Mouse (Mus musculus): Measurements from ENCODE around the gene Cdkn2d. TPM values are rescaled to one million over a fixed set of nuclear protein-coding genes. Genes with fewer than 3 reads are reported as not detected.

Gene Cdkn2d
- polyA plus RNA-seq (2016; fragmentation: Nextera tagmentation; extraction: Ambion mirVana), result 32.7 and 38.0 TPM in 2 replicates

GRCm38 (mm10) chr9:21291022-21291787, at the start of gene Cdkn2d:
Gene Cdkn2d, minus strand, starts transcription at chr9:21291407.
- H3K4me1 ChIP-seq, result peaks cover 39% of the 10 kb centered on the region
- peaks cover 7% of the 10 kb centered on the region; the same call in 1 of the 2 replicates for H3K36me3 ChIP-seq
- peak; percentile 99 for DNase-seq (ENCODE audit: low spot score)
- under 1% methylated on average over 51 of the region's 51 CpGs for WGBS
- H3K4me3 ChIP-seq, result peak within 1 kb of the TSS; percentile 81
- H3K27ac ChIP-seq, result peak within 1 kb of the TSS; percentile 92
- H3K27me3 ChIP-seq (ENCODE audit: low read depth, poor library complexity, severe bottlenecking), result no peaks in the 10 kb centered on the region
- no peaks in the 10 kb centered on the region for H3K9me3 ChIP-seq (replicated peaks)

DNA sequence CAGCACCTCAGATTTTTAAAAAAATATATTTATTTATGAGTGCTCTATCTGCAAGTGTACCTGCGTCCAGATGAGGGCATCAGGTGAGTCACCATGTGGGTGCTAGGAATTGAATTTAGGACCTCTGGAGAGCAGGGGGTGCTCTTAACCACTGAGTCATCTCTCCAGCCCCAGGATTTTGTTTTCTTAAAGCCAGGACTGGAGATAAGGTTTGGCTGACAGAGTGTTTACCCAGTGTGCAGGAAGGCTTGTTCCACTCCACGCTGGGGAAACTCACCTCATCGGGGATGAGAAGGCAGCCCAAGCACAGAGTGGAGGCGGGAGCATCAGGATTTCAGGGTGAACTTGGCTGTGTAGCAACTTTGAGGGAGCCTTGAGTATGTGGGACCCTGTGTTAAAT, 49.2 kb upstream of the Cdkn2d start:
- no peak for DNase-seq (ENCODE audit: low spot score)
- Histone ChIP-seq H3K9me3 (replicated peaks) (no peaks in the 10 kb centered on the region), H3K4me3 (no peak overlapping the region), H3K27ac (no peak overlapping the region), H3K36me3 (peaks cover 55% of the 10 kb centered on the region), H3K27me3 (ENCODE audit: low read depth, poor library complexity, severe bottlenecking) (peaks cover 9% of the 10 kb centered on the region; the same call in 1 of the 2 replicates), H3K4me1 (peaks cover 8% of the 10 kb centered on the region)
- 89% methylated on average over 4 of the region's 4 CpGs for WGBS

DNA sequence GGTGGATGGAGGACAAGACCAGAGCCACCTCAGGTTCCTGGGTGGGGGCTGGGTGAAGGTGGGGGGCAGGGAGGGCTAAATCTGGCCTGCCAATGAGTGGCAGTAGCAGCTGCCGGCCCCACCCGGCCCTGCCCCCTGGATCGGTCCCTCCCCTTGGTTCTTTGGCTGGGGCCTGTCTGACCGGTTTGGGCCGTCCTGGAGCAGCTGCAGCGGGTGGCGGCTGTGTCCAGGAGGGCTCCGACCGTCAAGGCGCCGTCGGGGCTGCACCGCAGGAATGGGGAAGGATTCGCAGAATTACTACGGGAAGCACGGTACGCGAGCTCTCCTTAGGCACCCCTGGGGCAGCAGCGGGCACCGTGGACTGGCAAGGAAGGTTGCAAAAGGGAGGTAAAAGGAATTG, 46.4 kb upstream of the Cdkn2d start:
- H3K4me1 ChIP-seq, result peaks cover 14% of the 10 kb centered on the region
- no peaks in the 10 kb centered on the region for H3K9me3 ChIP-seq (replicated peaks)
- DNase-seq (ENCODE audit: low spot score), result peak; percentile 58
- WGBS, result 10% methylated on average over 20 of the region's 20 CpGs
- H3K27me3 ChIP-seq (ENCODE audit: low read depth, poor library complexity, severe bottlenecking), result peaks cover 9% of the 10 kb centered on the region; the same call in 1 of the 2 replicates
- H3K36me3 ChIP-seq, result peaks cover 29% of the 10 kb centered on the region
- peak overlapping the region; percentile 28 for H3K4me3 ChIP-seq
- peak overlapping the region; percentile 64 for H3K27ac ChIP-seq

- Histone ChIP-seq H3K9me3 (replicated peaks) (no peaks in the 10 kb centered on the region), H3K27me3 (ENCODE audit: low read depth, poor library complexity, severe bottlenecking) (peaks cover 9% of the 10 kb centered on the region; the same call in 1 of the 2 replicates), H3K36me3 (peaks cover 18% of the 10 kb centered on the region), H3K4me3 (no peak overlapping the region), H3K27ac (no peak overlapping the region), H3K4me1 (peaks cover 22% of the 10 kb centered on the region)
- WGBS, result 88% methylated on average over 8 of the region's 8 CpGs
- no peak for DNase-seq (ENCODE audit: low spot score)
Observed at GRCm38 (mm10) chr9:21336491-21336890, 45.3 kb upstream of the Cdkn2d start.

GRCm38 (mm10) chr9:21335391-21335790, 44.2 kb upstream of the Cdkn2d start:
- peaks cover 16% of the 10 kb centered on the region for H3K36me3 ChIP-seq
- no peak overlapping the region for H3K4me3 ChIP-seq
- H3K27ac ChIP-seq, result no peak overlapping the region
- WGBS, result 82% methylated on average over 4 of the region's 4 CpGs
- DNase-seq (ENCODE audit: low spot score), result no peak
- H3K4me1 ChIP-seq, result peaks cover 22% of the 10 kb centered on the region
- H3K9me3 ChIP-seq (replicated peaks), result no peaks in the 10 kb centered on the region
- H3K27me3 ChIP-seq (ENCODE audit: low read depth, poor library complexity, severe bottlenecking), result peaks cover 9% of the 10 kb centered on the region; the same call in 1 of the 2 replicates

DNA sequence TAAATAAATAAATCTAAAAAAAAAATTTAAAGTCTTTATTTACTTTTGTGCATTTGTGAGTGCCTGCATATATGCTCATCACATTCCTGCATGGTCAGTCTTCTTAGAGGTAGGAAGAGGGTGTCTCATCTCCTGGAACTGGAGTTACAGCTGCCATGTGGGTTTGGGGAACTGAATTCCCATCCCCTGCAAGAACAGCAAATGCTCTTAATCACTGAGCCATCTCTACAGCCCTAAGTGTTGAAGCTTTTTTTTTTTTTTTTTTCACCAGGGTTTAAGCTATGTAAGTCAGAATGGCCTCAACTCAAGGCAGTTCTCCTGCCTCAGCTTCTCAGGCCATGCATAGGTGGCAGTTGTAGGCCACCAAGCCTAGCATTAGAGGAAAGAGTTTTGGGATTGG, 43.5 kb upstream of the Cdkn2d start:
- H3K27ac ChIP-seq, result no peak overlapping the region
- peaks cover 18% of the 10 kb centered on the region for H3K36me3 ChIP-seq
- H3K4me3 ChIP-seq, result no peak overlapping the region
- H3K27me3 ChIP-seq (ENCODE audit: low read depth, poor library complexity, severe bottlenecking), result peaks cover 9% of the 10 kb centered on the region; the same call in 1 of the 2 replicates
- peaks cover 22% of the 10 kb centered on the region for H3K4me1 ChIP-seq
- no peak for DNase-seq (ENCODE audit: low spot score)
- H3K9me3 ChIP-seq (replicated peaks), result no peaks in the 10 kb centered on the region

DNA sequence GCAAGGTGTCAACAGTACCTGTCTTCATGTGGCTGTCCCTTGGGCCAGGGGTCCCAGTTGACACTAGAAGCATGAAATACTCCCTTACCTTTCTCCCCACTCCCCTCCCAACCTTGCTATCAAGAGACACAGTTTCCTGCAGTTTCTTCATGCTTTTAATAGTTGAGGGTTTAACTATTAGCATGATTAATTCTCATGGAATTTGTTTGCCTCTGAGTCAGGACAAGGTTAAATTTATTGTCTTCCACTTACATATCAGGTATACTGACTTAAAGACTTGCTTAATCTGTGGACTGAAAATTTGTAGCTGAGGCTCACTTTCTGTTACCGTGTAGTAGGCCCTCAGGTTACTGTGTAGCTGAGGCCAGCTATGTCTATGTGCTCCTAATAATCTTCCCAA, 42.3 kb upstream of the Cdkn2d start:
- DNase-seq (ENCODE audit: low spot score), result no peak
- H3K4me1 ChIP-seq, result peaks cover 22% of the 10 kb centered on the region
- peaks cover 18% of the 10 kb centered on the region for H3K36me3 ChIP-seq
- H3K27me3 ChIP-seq (ENCODE audit: low read depth, poor library complexity, severe bottlenecking), result peaks cover 9% of the 10 kb centered on the region; the same call in 1 of the 2 replicates
- H3K4me3 ChIP-seq, result no peak overlapping the region
- H3K27ac ChIP-seq, result no peak overlapping the region
- WGBS, result 90% methylated on average over 1 of the region's 1 CpGs
- H3K9me3 ChIP-seq (replicated peaks), result no peaks in the 10 kb centered on the region

GRCm38 (mm10) chr9:21332161-21333061, 41.2 kb upstream of the Cdkn2d start:
- Histone ChIP-seq H3K9me3 (replicated peaks) (no peaks in the 10 kb centered on the region), H3K4me3 (no peak overlapping the region), H3K4me1 (peaks cover 15% of the 10 kb centered on the region), H3K27ac (peak overlapping the region; percentile 11; the same call in 1 of the 2 replicates), H3K36me3 (peaks cover 12% of the 10 kb centered on the region), H3K27me3 (ENCODE audit: low read depth, poor library complexity, severe bottlenecking) (peaks cover under 1% of the 10 kb centered on the region; the same call in 1 of the 2 replicates)
- DNase-seq (ENCODE audit: low spot score), result no peak
- 59% methylated on average over 9 of the region's 9 CpGs for WGBS

DNA sequence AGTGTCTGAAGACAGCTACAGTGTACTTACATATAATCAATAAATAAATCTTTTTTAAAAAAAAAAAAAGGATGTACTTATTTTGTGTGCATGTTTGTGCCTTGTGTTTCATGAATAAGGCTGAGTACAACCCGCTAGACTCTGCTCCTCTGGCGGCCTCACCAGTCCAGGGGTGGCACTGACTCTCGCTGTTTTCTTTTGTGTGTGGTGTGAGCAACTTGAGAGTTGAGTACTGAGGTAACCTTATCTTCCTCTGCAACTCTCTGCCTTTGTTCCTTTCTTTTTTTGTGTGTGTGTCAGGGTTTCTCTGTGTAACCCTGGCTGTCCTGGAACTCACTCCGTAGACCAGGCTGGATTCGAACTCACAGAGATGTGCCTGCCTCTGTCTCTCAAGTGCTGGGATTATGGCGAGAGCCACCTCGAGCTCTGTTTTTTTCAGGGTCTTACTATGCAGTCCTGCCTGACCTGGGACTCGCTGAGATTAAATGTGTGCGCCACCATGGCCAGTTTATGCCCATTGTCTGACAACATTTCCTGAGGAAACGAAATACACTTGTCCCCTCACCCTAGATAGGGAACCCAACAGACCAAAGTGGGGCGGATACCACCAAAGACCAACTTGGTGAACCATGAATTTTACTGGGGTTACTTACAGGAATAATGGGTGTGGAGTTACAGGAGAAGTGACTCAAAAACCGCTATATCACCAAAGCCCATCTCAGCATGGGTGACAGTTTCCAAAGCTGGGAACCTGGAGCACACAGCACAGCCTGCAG, 40.3 kb upstream of the Cdkn2d start:
- Histone ChIP-seq H3K36me3 (peaks cover 12% of the 10 kb centered on the region), H3K9me3 (replicated peaks) (no peaks in the 10 kb centered on the region), H3K27ac (no peak overlapping the region), H3K4me1 (peaks cover 14% of the 10 kb centered on the region), H3K4me3 (no peak overlapping the region), H3K27me3 (ENCODE audit: low read depth, poor library complexity, severe bottlenecking) (no peaks in the 10 kb centered on the region)
- no peak for DNase-seq (ENCODE audit: low spot score)
- 90% methylated on average over 12 of the region's 12 CpGs for WGBS

GRCm38 (mm10) chr9:21329699-21330289, 38.6 kb upstream of the Cdkn2d start:
- DNase-seq (ENCODE audit: low spot score), result no peak
- H3K4me1 ChIP-seq, result peaks cover 14% of the 10 kb centered on the region
- H3K27ac ChIP-seq, result no peak overlapping the region
- H3K36me3 ChIP-seq, result peaks cover 22% of the 10 kb centered on the region
- H3K4me3 ChIP-seq, result no peak overlapping the region
- H3K27me3 ChIP-seq (ENCODE audit: low read depth, poor library complexity, severe bottlenecking), result no peaks in the 10 kb centered on the region
- no peaks in the 10 kb centered on the region for H3K9me3 ChIP-seq (replicated peaks)
- 93% methylated on average over 10 of the region's 10 CpGs for WGBS

DNA sequence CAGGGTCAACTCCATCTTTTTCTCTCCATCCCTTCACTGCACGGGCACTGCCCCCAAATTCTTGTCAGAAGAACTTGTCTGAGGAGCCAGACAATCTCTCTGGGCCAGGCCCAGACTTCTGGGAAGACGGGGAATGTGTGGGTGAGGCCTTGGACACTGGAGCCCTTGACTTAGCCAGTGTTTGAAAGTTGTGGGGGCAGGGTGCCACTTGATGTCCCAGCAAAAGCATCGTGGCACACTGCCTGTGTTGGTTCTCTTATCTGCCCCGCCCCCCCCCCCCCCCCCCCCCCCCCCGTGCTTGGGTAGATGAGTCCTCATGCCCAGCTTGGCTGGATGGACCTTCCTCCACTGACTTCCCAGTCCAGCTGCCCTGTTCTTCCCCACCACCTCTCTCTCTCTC, 37.8 kb upstream of the Cdkn2d start:
- Histone ChIP-seq H3K27ac (no peak overlapping the region), H3K9me3 (replicated peaks) (no peaks in the 10 kb centered on the region), H3K27me3 (ENCODE audit: low read depth, poor library complexity, severe bottlenecking) (no peaks in the 10 kb centered on the region), H3K4me1 (peaks cover 14% of the 10 kb centered on the region), H3K4me3 (no peak overlapping the region), H3K36me3 (peaks cover 30% of the 10 kb centered on the region)
- DNase-seq (ENCODE audit: low spot score), result no peak
- 74% methylated on average over 3 of the region's 5 CpGs for WGBS

GRCm38 (mm10) chr9:21328041-21328440, 36.8 kb upstream of the Cdkn2d start:
- Histone ChIP-seq H3K4me1 (peaks cover 12% of the 10 kb centered on the region), H3K27me3 (ENCODE audit: low read depth, poor library complexity, severe bottlenecking) (no peaks in the 10 kb centered on the region)
- WGBS, result 74% methylated on average over 3 of the region's 3 CpGs

More at GRCm38 (mm10) chr9:21328041-21328440, 36.8 kb upstream of the Cdkn2d start:
- no peaks in the 10 kb centered on the region for H3K9me3 ChIP-seq (replicated peaks)
- no peak for DNase-seq (ENCODE audit: low spot score)
- no peak overlapping the region for H3K4me3 ChIP-seq
- H3K27ac ChIP-seq, result no peak overlapping the region
- H3K36me3 ChIP-seq, result peaks cover 31% of the 10 kb centered on the region
